Comparison of ENCODE assay signal across 11 mouse cellular contexts in the genomic region with DNA sequence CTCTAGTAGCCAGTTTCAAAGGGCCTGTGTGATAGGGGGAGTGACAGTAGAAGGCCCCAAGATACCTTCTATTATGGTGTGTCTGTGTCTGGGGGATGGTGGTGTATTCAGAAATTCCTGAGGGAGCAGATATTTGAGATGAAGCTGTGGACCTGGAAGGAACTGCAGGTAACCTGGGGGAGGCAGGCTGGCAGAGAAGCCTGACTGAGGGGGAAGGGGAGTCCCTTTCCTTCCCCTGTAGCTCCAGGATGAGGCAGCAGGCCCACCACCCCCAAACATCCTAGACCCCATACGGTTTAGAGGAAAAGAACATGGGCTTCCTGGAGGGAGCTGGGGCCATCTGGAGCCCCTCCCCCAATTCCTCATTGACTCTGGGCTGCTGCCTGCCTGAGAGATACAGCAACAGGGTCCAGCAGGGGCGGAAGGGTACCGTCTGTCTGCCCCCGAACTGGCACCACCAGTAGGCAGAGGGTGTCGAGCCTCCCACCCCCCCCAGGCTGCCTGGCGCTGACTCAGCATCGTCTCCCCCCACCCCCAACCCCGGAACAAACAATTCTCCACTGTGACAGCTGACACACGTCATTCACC. TPM values are rescaled to one million over a fixed set of nuclear protein-coding genes. Genes with fewer than 3 reads are reported as not detected.
A peak's percentile ranks its signal among the peaks of the same experiment; 100 is the strongest.
DNase-seq lines count a peak whose midpoint lies in the region; ATAC-seq lines count a peak whose summit lies in the region.
"Had no signal": no experiment of that assay in that cellular context is flagged by ENCODE, and none has a peak within 500 bp of the region (broad histone marks: within the 10 kb centered on the region; RNA-seq: fewer than 3 reads in every experiment).

No protein-coding gene starts in this region.

- WGBS in embryonic facial prominence, embryonic 10.5 days: 15% methylated on average over 9 of the region's 9 CpGs
- WGBS in hindbrain, embryonic 16.5 days: 7% methylated on average over 8 of the region's 9 CpGs
- WGBS in midbrain, embryonic 12.5 days: 4% methylated on average over 9 of the region's 9 CpGs

- H3K27ac ChIP-seq in embryonic facial prominence, embryonic 10.5 days (replicated peaks): no peak overlapping the region; the same call in 1 of the 2 replicates
- H3K27ac ChIP-seq in hindbrain, embryonic 16.5 days (ENCODE audit: low read depth, low read length): peak overlapping the region; percentile 9; the same call in 1 of the 2 replicates
- H3K27ac ChIP-seq in midbrain, embryonic 12.5 days (replicated peaks): peak overlapping the region; percentile 93
- H3K27ac ChIP-seq: heart, adult 2 months; stomach, embryonic 15.5 days had no signal

- DNase-seq in cerebellum, adult 9-10 months: peak; percentile 54
- no peak for DNase-seq in cerebellum, postnatal 4 days (ENCODE audit: low spot score in 2 of 2)
- DNase-seq in embryonic facial prominence, embryonic 10.5 days (ENCODE audit: low spot score): peak; percentile 26
- DNase-seq in spleen, adult 18-20 months: no peak
- DNase-seq in left cerebral cortex, adult 8-10 months (ENCODE audit: low spot score in 2 of 2): no peak
- DNase-seq: cerebellum, adult 2 months; heart, adult 2 months had no signal

- no peak for ATAC-seq in hindbrain, embryonic 16.5 days
- ATAC-seq in midbrain, embryonic 12.5 days (ENCODE audit: low FRiP score, low read depth): no peak
- ATAC-seq in granulocyte monocyte progenitor cell, adult 5-6 weeks (replicated peaks; ENCODE audit: poor library complexity, severe bottlenecking): no peak

- peak overlapping the region; percentile 92; the same call in 1 of the 2 replicates for H3K9ac ChIP-seq in hindbrain, embryonic 16.5 days (ENCODE audit: low read depth, low read length)
- peak overlapping the region; percentile 98 for H3K9ac ChIP-seq in midbrain, embryonic 12.5 days (replicated peaks)
- H3K9ac ChIP-seq: stomach, embryonic 15.5 days had no signal

- H3K4me2 ChIP-seq in hindbrain, embryonic 16.5 days (ENCODE audit: low read length): peak overlapping the region; percentile 78
- peak overlapping the region; percentile 93 for H3K4me2 ChIP-seq in midbrain, embryonic 12.5 days (replicated peaks)
- H3K4me2 ChIP-seq: stomach, embryonic 15.5 days had no signal

- H3K27me3 ChIP-seq in embryonic facial prominence, embryonic 10.5 days (replicated peaks; ENCODE audit: low read depth, poor library complexity, severe bottlenecking): peaks cover 21% of the 10 kb centered on the region
- no peaks in the 10 kb centered on the region for H3K27me3 ChIP-seq in hindbrain, embryonic 16.5 days (replicated peaks; ENCODE audit: control insufficient read depth, insufficient read depth, low read length)
- H3K27me3 ChIP-seq in midbrain, embryonic 12.5 days: no peaks in the 10 kb centered on the region
- H3K27me3 ChIP-seq: stomach, embryonic 15.5 days had no signal

- peak overlapping the region; percentile 80 for H3K4me3 ChIP-seq in embryonic facial prominence, embryonic 10.5 days
- peak overlapping the region; percentile 73 for H3K4me3 ChIP-seq in hindbrain, embryonic 16.5 days (ENCODE audit: low read length)
- peak overlapping the region; percentile 78 for H3K4me3 ChIP-seq in midbrain, embryonic 12.5 days
- H3K4me3 ChIP-seq: heart, adult 2 months; stomach, embryonic 15.5 days had no signal

- H3K9me3 ChIP-seq in embryonic facial prominence, embryonic 10.5 days: no peaks in the 10 kb centered on the region
- no peaks in the 10 kb centered on the region for H3K9me3 ChIP-seq in hindbrain, embryonic 16.5 days (ENCODE audit: control insufficient read depth, low read length)
- H3K9me3 ChIP-seq in midbrain, embryonic 12.5 days: no peaks in the 10 kb centered on the region
- H3K9me3 ChIP-seq: stomach, embryonic 15.5 days had no signal

- peaks cover 51% of the 10 kb centered on the region for H3K36me3 ChIP-seq in embryonic facial prominence, embryonic 10.5 days (replicated peaks)
- peaks cover 26% of the 10 kb centered on the region for H3K36me3 ChIP-seq in hindbrain, embryonic 16.5 days (ENCODE audit: control insufficient read depth, insufficient read depth, low read length)
- peaks cover 44% of the 10 kb centered on the region for H3K36me3 ChIP-seq in midbrain, embryonic 12.5 days

- H3K4me1 ChIP-seq in embryonic facial prominence, embryonic 10.5 days: peaks cover 65% of the 10 kb centered on the region
- H3K4me1 ChIP-seq in hindbrain, embryonic 16.5 days (ENCODE audit: control insufficient read depth, insufficient read depth, low read depth, low read length): peaks cover 49% of the 10 kb centered on the region
- H3K4me1 ChIP-seq in midbrain, embryonic 12.5 days: peaks cover 66% of the 10 kb centered on the region

RNA-seq across cellular contexts. Expression of a gene that starts 2.3 kb away (rescaled TPM):
- 28.4 and 31.7 TPM in 2 replicates for polyA plus RNA-seq in embryonic facial prominence, embryonic 10.5 days (2016; fragmentation: Nextera tagmentation; extraction: Ambion mirVana)
- polyA plus RNA-seq in hindbrain, embryonic 16.5 days (2015; fragmentation: Nextera tagmentation; extraction: Ambion mirVana): 361 and 364 TPM in 2 replicates
- 196 and 239 TPM in 2 replicates for polyA plus RNA-seq in midbrain, embryonic 12.5 days (2016; fragmentation: Nextera tagmentation; extraction: Ambion mirVana)
- 100 to 1,000 TPM; 172 to 193 (median 184) TPM for total RNA-seq in left cerebral cortex, adult 8-10 months (2022)
- not detected in 2 replicates for total RNA-seq in granulocyte monocyte progenitor cell, adult 5-6 weeks (2014; fragmentation: Nextera tagmentation)
- not detected in 2 replicates for total RNA-seq in granulocyte monocyte progenitor cell, adult 5-6 weeks (2017)
- total RNA-seq: heart, adult 2 months had no signal

RNA-seq across cellular contexts. Expression of a gene that starts 7.6 kb away (rescaled TPM):
- polyA plus RNA-seq in embryonic facial prominence, embryonic 10.5 days (2016; fragmentation: Nextera tagmentation; extraction: Ambion mirVana): 70.5 and 73.4 TPM in 2 replicates
- 60.7 and 65.8 TPM in 2 replicates for polyA plus RNA-seq in hindbrain, embryonic 16.5 days (2015; fragmentation: Nextera tagmentation; extraction: Ambion mirVana)
- 60.9 and 61.6 TPM in 2 replicates for polyA plus RNA-seq in midbrain, embryonic 12.5 days (2016; fragmentation: Nextera tagmentation; extraction: Ambion mirVana)
- total RNA-seq in left cerebral cortex, adult 8-10 months (2022): 10 to 100 TPM; 25.3 to 31.3 (median 28.6) TPM
- total RNA-seq in granulocyte monocyte progenitor cell, adult 5-6 weeks (2014; fragmentation: Nextera tagmentation): 37.3 and 51.9 TPM in 2 replicates
- total RNA-seq in granulocyte monocyte progenitor cell, adult 5-6 weeks (2017): 14.6 and 17.2 TPM in 2 replicates

RNA-seq across cellular contexts. Expression of a gene that starts 10.7 kb away (rescaled TPM):
- polyA plus RNA-seq in embryonic facial prominence, embryonic 10.5 days (2016; fragmentation: Nextera tagmentation; extraction: Ambion mirVana): 1.4 and 1.9 TPM in 2 replicates
- polyA plus RNA-seq in hindbrain, embryonic 16.5 days (2015; fragmentation: Nextera tagmentation; extraction: Ambion mirVana): 38.5 and 49.0 TPM in 2 replicates
- polyA plus RNA-seq in midbrain, embryonic 12.5 days (2016; fragmentation: Nextera tagmentation; extraction: Ambion mirVana): 0.94 and 2.0 TPM in 2 replicates
- 100 to 1,000 TPM; 135 to 156 (median 139) TPM for total RNA-seq in left cerebral cortex, adult 8-10 months (2022)
- total RNA-seq in granulocyte monocyte progenitor cell, adult 5-6 weeks (2014; fragmentation: Nextera tagmentation): 5.1 TPM in 1 of 2 replicates, not detected in the other
- total RNA-seq in granulocyte monocyte progenitor cell, adult 5-6 weeks (2017): 0.62 TPM in 1 of 2 replicates, not detected in the other

RNA-seq across cellular contexts. Expression of a gene that starts 10.9 kb away (rescaled TPM):
- polyA plus RNA-seq in embryonic facial prominence, embryonic 10.5 days (2016; fragmentation: Nextera tagmentation; extraction: Ambion mirVana): 266 and 270 TPM in 2 replicates
- polyA plus RNA-seq in hindbrain, embryonic 16.5 days (2015; fragmentation: Nextera tagmentation; extraction: Ambion mirVana): 230 and 231 TPM in 2 replicates
- polyA plus RNA-seq in midbrain, embryonic 12.5 days (2016; fragmentation: Nextera tagmentation; extraction: Ambion mirVana): 232 and 247 TPM in 2 replicates
- 100 to 1,000 TPM; 146 to 171 (median 156) TPM for total RNA-seq in left cerebral cortex, adult 8-10 months (2022)
- total RNA-seq in granulocyte monocyte progenitor cell, adult 5-6 weeks (2014; fragmentation: Nextera tagmentation): 99.2 and 105 TPM in 2 replicates
- 100 and 101 TPM in 2 replicates for total RNA-seq in granulocyte monocyte progenitor cell, adult 5-6 weeks (2017)

RNA-seq across cellular contexts. Expression of a gene that starts 22.4 kb away (rescaled TPM):
- 30.0 and 31.2 TPM in 2 replicates for polyA plus RNA-seq in embryonic facial prominence, embryonic 10.5 days (2016; fragmentation: Nextera tagmentation; extraction: Ambion mirVana)
- 85.6 and 87.8 TPM in 2 replicates for polyA plus RNA-seq in hindbrain, embryonic 16.5 days (2015; fragmentation: Nextera tagmentation; extraction: Ambion mirVana)
- polyA plus RNA-seq in midbrain, embryonic 12.5 days (2016; fragmentation: Nextera tagmentation; extraction: Ambion mirVana): 53.3 and 54.7 TPM in 2 replicates
- 100 to 1,000 TPM; 237 to 265 (median 247) TPM for total RNA-seq in left cerebral cortex, adult 8-10 months (2022)
- total RNA-seq in granulocyte monocyte progenitor cell, adult 5-6 weeks (2014; fragmentation: Nextera tagmentation): 6.1 and 10.9 TPM in 2 replicates
- 3.0 and 3.9 TPM in 2 replicates for total RNA-seq in granulocyte monocyte progenitor cell, adult 5-6 weeks (2017)

Comparison
In these comparisons a context has a peak if more than half of its experiments do, and no peak if none do; other contexts are left out.
1. DNase-seq: peak in cerebellum, adult 9-10 months (single experiment) and embryonic facial prominence, embryonic 10.5 days (single experiment); none in cerebellum, postnatal 4 days (0 of 2), spleen, adult 18-20 months (0 of 2) and left cerebral cortex, adult 8-10 months (0 of 2).
2. RNA of a gene that starts 10.7 kb away (polyA plus RNA-seq): 38.5 to 49.0 TPM in hindbrain, embryonic 16.5 days; 0.94 to 2.0 TPM in midbrain, embryonic 12.5 days and 1.4 to 1.9 TPM in embryonic facial prominence, embryonic 10.5 days; every median in the first group is over 10 times any median in the second.
3. Peak in every context shown above with its lines, with median percentiles within 50 percentile points of each other: H3K4me3 ChIP-seq.